Mouse (Mus musculus) E14TG2a.4 (cell line): ENCODE measurements around the gene Ankrd33.

ENCODE experiments used
- CTCF ChIP-seq: conservative IDR thresholded peaks from 2 replicates; pipeline ENCODE4 v1.5.1; 2014; ENCODE audit warnings: low read length
- POU5F1 ChIP-seq: IDR thresholded peaks from 2 replicates; pipeline ENCODE4 v1.6.1; 2014; ENCODE audit warnings: low read length, borderline replicate concordance

- TF ChIP-seq CTCF (no peak), POU5F1 (no peak)
These were observed 12.9 kb downstream of the Ankrd33 start, which contains the start of gene Acvrl1 for GRCm38 (mm10) chr15:101128181-101129089.
